7 mouse cellular contexts compared by ENCODE assay signal in genomic region chr7:84528796-84529533, GRCm38 (mm10). TPM values are rescaled to one million over a fixed set of nuclear protein-coding genes. Genes with fewer than 3 reads are reported as not detected.
A peak's percentile ranks its signal among the peaks of the same experiment; 100 is the strongest.
DNase-seq lines count a peak whose midpoint lies in the region; ATAC-seq and TF ChIP-seq lines count a peak whose summit lies in the region.

Gm2115 (plus strand) TSS chr7:84528954.

- H3K9ac ChIP-seq in forebrain, postnatal 0 days = peak within 1 kb of the TSS; percentile 51
- peak within 1 kb of the TSS; percentile 69 for H3K9ac ChIP-seq in limb, embryonic 13.5 days
- peak within 1 kb of the TSS; percentile 62 for H3K9ac ChIP-seq in midbrain, postnatal 0 days (replicated peaks; ENCODE audit: low read length, poor library complexity, severe bottlenecking)

- DNase-seq in R1 (ENCODE audit: low read depth, low spot score) = peak; percentile 32
- peak; percentile 18 for DNase-seq in forebrain, postnatal 0 days
- peak; percentile 68 for DNase-seq in kidney, adult 18-20 months
- DNase-seq in midbrain, postnatal 0 days (ENCODE audit: low spot score) = peak; percentile 50
- DNase-seq in urinary bladder, postnatal 25 days (ENCODE audit: low spot score) = peak; percentile 17

- H3K4me2 ChIP-seq in forebrain, postnatal 0 days (ENCODE audit: low read depth) = peak within 1 kb of the TSS; percentile 99
- peak within 1 kb of the TSS; percentile 90 for H3K4me2 ChIP-seq in limb, embryonic 13.5 days (replicated peaks)
- peak within 1 kb of the TSS; percentile 97 for H3K4me2 ChIP-seq in midbrain, postnatal 0 days (ENCODE audit: low read depth, low read length, poor library complexity, severe bottlenecking)

- no peaks in the 10 kb centered on the region for H3K36me3 ChIP-seq in forebrain, postnatal 0 days (ENCODE audit: insufficient read depth)
- no peaks in the 10 kb centered on the region for H3K36me3 ChIP-seq in limb, embryonic 13.5 days
- no peaks in the 10 kb centered on the region for H3K36me3 ChIP-seq in midbrain, postnatal 0 days (ENCODE audit: insufficient read depth, low read length)

- TF ChIP-seq CTCF in bone marrow macrophage, adult 2 months (IDR thresholded peaks at IDR 0.05; ENCODE audit: low read depth, low read length) = no peak
- TF ChIP-seq CTCF in forebrain, postnatal 0 days (IDR thresholded peaks at IDR 0.05; ENCODE audit: low read depth) = 0 out of 2 replicates have a peak, but pooled peaks have one; percentile 10
- TF ChIP-seq CTCF in midbrain, postnatal 0 days (IDR thresholded peaks at IDR 0.05) = no peak

- H3K4me3 ChIP-seq in bone marrow macrophage, adult 2 months (ENCODE audit: insufficient read depth, low read length) = peak within 1 kb of the TSS; percentile 33
- H3K4me3 ChIP-seq in forebrain, postnatal 0 days (ENCODE audit: low read depth, low read length) = peak within 1 kb of the TSS; percentile 50
- H3K4me3 ChIP-seq in limb, embryonic 13.5 days = peak within 1 kb of the TSS; percentile 54
- H3K4me3 ChIP-seq in midbrain, postnatal 0 days (ENCODE audit: low read depth, low read length) = peak within 1 kb of the TSS; percentile 61

- no peak within 1 kb of the TSS for H3K27ac ChIP-seq in bone marrow macrophage, adult 2 months (ENCODE audit: insufficient read depth, low read depth, low read length)
- H3K27ac ChIP-seq in forebrain, postnatal 0 days (ENCODE audit: low read depth, low read length) = no peak within 1 kb of the TSS
- H3K27ac ChIP-seq in limb, embryonic 13.5 days = no peak within 1 kb of the TSS
- H3K27ac ChIP-seq in midbrain, postnatal 0 days (ENCODE audit: low read depth, low read length) = no peak within 1 kb of the TSS

- ATAC-seq in forebrain, postnatal 0 days = peak; percentile 75
- ATAC-seq in limb, embryonic 13.5 days (ENCODE audit: low FRiP score, low read depth) = peak; percentile 76
- ATAC-seq in midbrain, postnatal 0 days (ENCODE audit: low FRiP score) = peak; percentile 77

- no peaks in the 10 kb centered on the region for H3K27me3 ChIP-seq in forebrain, postnatal 0 days (ENCODE audit: insufficient read depth, low read length)
- peaks cover 38% of the 10 kb centered on the region for H3K27me3 ChIP-seq in limb, embryonic 13.5 days
- no peaks in the 10 kb centered on the region for H3K27me3 ChIP-seq in midbrain, postnatal 0 days (ENCODE audit: insufficient read depth, low read length)

- TF ChIP-seq POLR2A in bone marrow macrophage, adult 2 months (IDR thresholded peaks at IDR 0.05; ENCODE audit: borderline replicate concordance, low read depth, low read length) = no peak

- H3K9me3 ChIP-seq in forebrain, postnatal 0 days (ENCODE audit: low read length) = no peaks in the 10 kb centered on the region
- no peaks in the 10 kb centered on the region for H3K9me3 ChIP-seq in limb, embryonic 13.5 days
- H3K9me3 ChIP-seq in midbrain, postnatal 0 days (ENCODE audit: low read length) = no peaks in the 10 kb centered on the region

- WGBS in forebrain, postnatal 0 days = 1% methylated on average over 52 of the region's 52 CpGs
- WGBS in limb, embryonic 13.5 days = under 1% methylated on average over 52 of the region's 52 CpGs
- WGBS in midbrain, postnatal 0 days = 1% methylated on average over 51 of the region's 52 CpGs

- H3K4me1 ChIP-seq in bone marrow macrophage, adult 2 months (ENCODE audit: control insufficient read depth, insufficient read depth, low read length) = 0 out of 2 replicates have a peak, but pooled peaks cover 2% of the 10 kb centered on the region
- no peaks in the 10 kb centered on the region for H3K4me1 ChIP-seq in forebrain, postnatal 0 days (ENCODE audit: insufficient read depth)
- H3K4me1 ChIP-seq in limb, embryonic 13.5 days = peaks cover 15% of the 10 kb centered on the region; the same call in 1 of the 2 replicates
- no peaks in the 10 kb centered on the region for H3K4me1 ChIP-seq in midbrain, postnatal 0 days (ENCODE audit: insufficient read depth, low read length)

RNA-seq across cellular contexts. Expression of gene Gm2115, which starts in this region (rescaled TPM):
- 0.23 and 0.25 TPM in 2 replicates for polyA plus RNA-seq in bone marrow macrophage, adult 2 months (2012; ENCODE audit: insufficient read depth, insufficient read length, missing spikeins)
- total RNA-seq in forebrain, postnatal 0 days (2014; rRNA removed) = 0.71 and 0.85 TPM in 2 replicates
- polyA plus RNA-seq in forebrain, postnatal 0 days (2015; fragmentation: Nextera tagmentation; extraction: Ambion mirVana) = 0.44 and 0.50 TPM in 2 replicates
- polyA plus RNA-seq in limb, embryonic 13.5 days (2015; fragmentation: Nextera tagmentation; extraction: Ambion mirVana) = 0.61 and 0.83 TPM in 2 replicates
- 1.9 and 2.6 TPM in 2 replicates for total RNA-seq in midbrain, postnatal 0 days (2014; rRNA removed)
- 1.1 TPM in 2 replicates for polyA plus RNA-seq in midbrain, postnatal 0 days (2015; fragmentation: Nextera tagmentation; extraction: Ambion mirVana)

Comparison
In these comparisons a context has a peak if more than half of its experiments do, and no peak if none do; other contexts are left out.
1. Peak in DNase-seq, ATAC-seq, H3K4me3 ChIP-seq, H3K9ac ChIP-seq and H3K4me2 ChIP-seq in forebrain, postnatal 0 days; RNA of the gene not detected or under 1 TPM.
2. Peak in ATAC-seq, H3K4me3 ChIP-seq, H3K9ac ChIP-seq and H3K4me2 ChIP-seq in limb, embryonic 13.5 days; RNA of the gene not detected or under 1 TPM.
3. DNase-seq: peak in every context shown above with its lines; median percentile 68 in kidney, adult 18-20 months; 50 in midbrain, postnatal 0 days; 32 in R1; 18 in forebrain, postnatal 0 days; 17 in urinary bladder, postnatal 25 days.